Mouse (Mus musculus): ENCODE measurements at regions not wholly inside any gene's neighbourhood (a gene's known extent, or its start where the extent isn't known, plus 50 kb on each side); places are given as distances from the start of the nearest gene placed in this dataset.

DNA sequence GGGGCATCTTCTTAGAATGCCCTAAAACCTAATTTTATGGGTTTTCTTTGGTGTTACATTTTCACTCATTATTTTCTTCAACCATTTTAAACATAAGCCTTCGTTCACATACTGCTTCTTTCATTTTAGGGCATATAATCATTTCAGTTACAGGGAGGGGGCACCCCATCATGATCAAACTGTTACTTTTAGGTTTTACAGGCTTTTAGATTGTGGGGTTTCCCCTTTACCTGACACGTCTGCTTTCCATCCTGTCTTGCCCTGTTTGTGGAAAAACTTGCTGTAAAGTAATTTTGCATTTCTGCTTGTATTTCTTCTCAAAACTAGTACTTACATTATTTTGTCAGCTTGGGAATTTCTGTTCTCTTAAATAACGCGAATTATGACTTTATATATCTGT is 310.9 kb upstream of the Ptger4 start:
- no peak for ATAC-seq (ENCODE audit: low read depth)
- WGBS (ENCODE audit: insufficient replicate concordance), result 52% methylated on average over 4 of the region's 4 CpGs
- no peak overlapping the region for H3K4me3 ChIP-seq (replicated peaks)

DNA sequence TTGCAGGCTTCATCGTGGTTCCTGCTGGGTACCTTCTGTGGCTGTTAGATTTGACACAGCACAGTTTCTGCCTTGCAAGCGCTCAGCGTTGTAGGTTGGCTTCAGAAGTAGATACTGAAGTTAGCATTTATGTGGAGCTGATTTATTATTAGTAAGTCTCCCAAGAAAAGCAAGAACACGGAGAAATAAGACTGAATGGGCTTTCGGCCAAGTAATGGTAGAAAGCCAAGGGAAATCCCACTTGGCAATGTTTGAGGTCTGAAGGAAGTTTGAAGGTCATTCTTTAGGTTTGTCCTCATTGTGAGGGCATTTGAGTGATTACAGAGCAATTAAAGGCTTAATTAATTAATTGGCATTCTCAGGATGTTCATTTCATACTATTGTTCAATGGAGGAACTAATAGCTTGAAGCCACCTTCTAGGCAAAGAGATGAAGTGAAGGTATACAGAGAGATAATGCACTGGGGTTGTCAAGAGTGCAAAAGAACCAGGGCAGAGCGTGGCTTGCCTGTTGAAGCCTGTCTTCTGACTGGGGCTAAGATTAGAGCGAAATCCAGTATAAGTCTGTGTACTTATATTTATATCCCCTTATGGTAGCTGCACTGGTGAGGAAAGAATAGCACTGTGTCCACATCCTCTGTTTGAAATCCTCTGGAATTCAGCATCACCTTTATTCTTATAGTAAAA is 311.5 kb upstream of the Ptger4 start:
- Histone ChIP-seq H3K27ac (no peak overlapping the region), H3K36me3 (no peaks in the 10 kb centered on the region), H3K4me3 (replicated peaks) (no peak overlapping the region), H3K27me3 (no peaks in the 10 kb centered on the region), H3K4me2 (no peak overlapping the region), H3K9ac (no peak overlapping the region), H3K9me3 (replicated peaks) (no peaks in the 10 kb centered on the region), H3K4me1 (replicated peaks) (no peaks in the 10 kb centered on the region)
- ATAC-seq (ENCODE audit: low read depth) (no peak), DNase-seq (no peak)
- 68% methylated on average over 7 of the region's 7 CpGs for WGBS (ENCODE audit: insufficient replicate concordance)

More for the DNA sequence above, 310.9 kb upstream of the Ptger4 start:
- Histone ChIP-seq H3K9ac (no peak overlapping the region), H3K4me2 (no peak overlapping the region), H3K36me3 (no peaks in the 10 kb centered on the region), H3K27ac (no peak overlapping the region), H3K9me3 (replicated peaks) (no peaks in the 10 kb centered on the region), H3K27me3 (no peaks in the 10 kb centered on the region), H3K4me1 (replicated peaks) (no peaks in the 10 kb centered on the region)
- no peak for DNase-seq

DNA sequence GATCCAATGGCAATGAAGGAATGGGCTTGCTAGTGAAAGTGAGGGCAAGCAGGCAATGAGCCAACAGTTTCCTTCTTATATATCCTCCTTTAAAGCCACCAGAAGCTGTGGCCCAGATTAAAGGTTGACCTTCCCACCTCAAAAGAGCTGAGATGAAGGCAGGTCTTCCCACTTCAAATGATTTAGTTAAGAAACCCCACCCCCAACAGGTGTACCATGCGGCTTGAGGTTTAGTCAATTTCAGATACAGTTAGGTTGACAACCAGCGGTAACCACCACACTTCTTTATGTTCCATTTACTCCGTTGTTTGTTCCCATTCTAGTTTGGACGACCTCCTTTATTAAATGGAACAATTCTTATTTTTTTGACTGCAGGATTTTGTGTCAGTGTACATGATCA is 317.8 kb upstream of the Ptger4 start:
- no peak overlapping the region for H3K9ac ChIP-seq
- no peak overlapping the region for H3K4me3 ChIP-seq (replicated peaks)
- H3K36me3 ChIP-seq, result no peaks in the 10 kb centered on the region
- H3K4me1 ChIP-seq (replicated peaks), result no peaks in the 10 kb centered on the region
- no peak overlapping the region for H3K4me2 ChIP-seq
- ATAC-seq (ENCODE audit: low read depth) (no peak), DNase-seq (no peak)
- H3K9me3 ChIP-seq (replicated peaks), result no peaks in the 10 kb centered on the region
- 71% methylated on average over 4 of the region's 4 CpGs for WGBS (ENCODE audit: insufficient replicate concordance)
- H3K27me3 ChIP-seq, result no peaks in the 10 kb centered on the region
- H3K27ac ChIP-seq, result no peak overlapping the region

DNA sequence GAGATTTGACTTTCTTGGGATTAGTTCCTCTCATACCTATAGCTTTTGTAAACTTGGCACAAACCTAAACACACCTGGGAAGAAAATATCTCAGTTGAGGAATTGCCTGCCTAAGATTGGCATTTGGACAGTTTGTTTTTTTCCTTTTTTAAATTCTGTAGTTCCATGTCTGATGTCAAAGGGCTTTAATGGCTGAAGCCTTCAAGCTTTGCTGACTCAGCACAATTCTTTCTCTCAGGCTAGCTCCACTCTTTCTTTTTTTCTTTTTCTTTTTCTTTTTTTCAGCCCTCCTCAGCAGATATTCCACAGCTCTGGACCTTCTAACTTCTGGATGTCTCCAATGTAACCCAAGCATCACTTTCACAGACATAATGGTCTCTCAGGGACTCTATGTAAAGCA is 330.4 kb upstream of the Ptger4 start:
- Histone ChIP-seq H3K9me3 (replicated peaks) (no peaks in the 10 kb centered on the region), H3K4me3 (replicated peaks) (no peak overlapping the region), H3K4me1 (replicated peaks) (no peaks in the 10 kb centered on the region), H3K4me2 (no peak overlapping the region), H3K27ac (no peak overlapping the region), H3K9ac (no peak overlapping the region), H3K36me3 (no peaks in the 10 kb centered on the region), H3K27me3 (no peaks in the 10 kb centered on the region)
- no peak for DNase-seq
- ATAC-seq (ENCODE audit: low read depth), result no peak

DNA sequence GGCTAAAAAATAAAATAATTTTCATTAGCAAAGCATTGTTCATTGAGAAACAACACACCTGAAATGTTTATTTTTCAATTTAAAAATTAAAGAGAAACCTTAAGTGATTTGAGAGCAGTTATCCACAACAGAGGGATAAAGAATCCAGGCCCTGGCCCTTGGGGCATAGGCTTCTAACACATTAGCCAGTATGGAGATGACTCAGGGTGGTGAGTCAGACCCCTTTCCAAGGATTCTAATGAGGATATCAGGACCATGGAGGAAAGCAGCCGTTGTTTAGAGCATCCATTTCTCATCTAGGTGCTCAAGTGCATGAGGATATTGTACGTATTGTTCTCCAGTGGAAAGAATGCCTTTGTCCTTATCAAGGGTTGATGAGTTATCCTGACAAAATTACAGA is 335.6 kb upstream of the Ptger4 start:
- no peak overlapping the region for H3K9ac ChIP-seq
- no peak for ATAC-seq (ENCODE audit: low read depth)

DNA sequence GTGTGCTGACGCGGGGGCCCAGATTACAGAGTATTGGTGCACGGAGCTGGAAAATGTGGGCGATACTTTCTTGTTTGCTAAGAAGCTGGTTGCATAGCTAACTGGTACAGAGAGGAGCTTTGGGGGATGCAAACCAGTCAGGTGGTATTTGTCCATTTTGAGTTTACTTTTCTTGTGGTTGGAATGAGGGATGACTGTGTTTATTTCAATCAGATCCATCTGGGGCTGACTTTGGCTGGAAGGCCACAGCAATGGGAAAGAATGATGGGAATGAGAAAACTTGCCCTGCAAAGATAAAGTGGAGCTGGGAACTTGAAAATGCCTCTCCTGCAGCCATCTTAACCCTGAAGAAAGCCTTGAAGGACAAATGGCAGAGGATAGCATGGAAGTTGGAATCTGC is 336.4 kb upstream of the Ptger4 start:
- H3K27ac ChIP-seq, result no peak overlapping the region
- no peaks in the 10 kb centered on the region for H3K9me3 ChIP-seq (replicated peaks)
- H3K4me2 ChIP-seq, result no peak overlapping the region
- no peaks in the 10 kb centered on the region for H3K36me3 ChIP-seq
- DNase-seq (no peak), ATAC-seq (ENCODE audit: low read depth) (no peak)
- no peaks in the 10 kb centered on the region for H3K27me3 ChIP-seq
- no peak overlapping the region for H3K9ac ChIP-seq
- H3K4me1 ChIP-seq (replicated peaks), result no peaks in the 10 kb centered on the region
- no peak overlapping the region for H3K4me3 ChIP-seq (replicated peaks)
- 80% methylated on average over 4 of the region's 4 CpGs for WGBS (ENCODE audit: insufficient replicate concordance)

More for the DNA sequence above, 335.6 kb upstream of the Ptger4 start:
- no peaks in the 10 kb centered on the region for H3K9me3 ChIP-seq (replicated peaks)
- DNase-seq, result no peak
- H3K4me3 ChIP-seq (replicated peaks), result no peak overlapping the region
- H3K4me1 ChIP-seq (replicated peaks), result no peaks in the 10 kb centered on the region
- no peak overlapping the region for H3K4me2 ChIP-seq
- no peaks in the 10 kb centered on the region for H3K36me3 ChIP-seq
- WGBS (ENCODE audit: insufficient replicate concordance), result 67% methylated on average over 2 of the region's 2 CpGs
- H3K27me3 ChIP-seq, result no peaks in the 10 kb centered on the region
- no peak overlapping the region for H3K27ac ChIP-seq

DNA sequence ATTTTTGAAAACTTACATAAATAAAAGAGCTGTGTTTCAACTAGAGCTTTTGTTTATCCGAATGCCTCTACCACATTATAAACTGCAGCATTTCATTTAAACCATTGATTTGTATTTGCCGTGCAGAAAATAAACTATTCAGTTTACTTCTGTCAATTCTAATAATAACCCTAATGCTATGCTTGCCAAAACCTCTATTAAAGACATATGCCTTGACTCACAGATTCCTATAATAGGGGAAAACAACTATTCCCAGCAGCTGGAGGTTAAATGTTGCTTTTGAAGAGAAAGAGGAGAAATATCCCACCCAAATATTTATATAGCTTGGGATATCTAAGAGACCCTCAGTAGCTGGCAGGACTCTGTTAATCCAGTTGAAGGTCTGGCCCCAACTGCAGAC is 340.4 kb upstream of the Ptger4 start:
- 66% methylated on average over 2 of the region's 2 CpGs for WGBS (ENCODE audit: insufficient replicate concordance)
- H3K9me3 ChIP-seq (replicated peaks), result no peaks in the 10 kb centered on the region

DNA sequence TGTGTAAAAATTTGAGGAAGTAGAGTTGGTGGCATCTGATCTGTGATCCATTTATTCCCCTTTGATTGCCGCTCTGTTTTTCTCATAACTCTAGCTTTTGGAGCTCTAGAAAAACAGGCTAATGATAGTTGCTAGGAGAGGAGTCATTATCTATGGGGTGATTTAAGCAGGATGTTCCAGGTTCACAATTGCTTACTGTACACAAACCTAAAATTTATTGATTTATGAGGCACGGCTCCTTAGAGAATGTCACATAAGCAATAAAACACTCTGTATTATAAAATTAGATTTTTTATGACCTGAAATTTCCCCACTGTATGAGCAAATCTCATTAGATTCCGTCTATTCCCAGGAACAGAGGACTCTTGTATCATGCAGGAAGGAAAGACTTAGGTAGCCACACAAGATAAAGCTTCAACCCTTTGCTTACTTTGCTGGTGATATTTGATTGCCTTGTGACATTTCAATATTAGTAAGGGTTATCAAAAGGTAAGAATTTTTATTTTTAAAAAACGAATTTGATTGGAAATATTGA is 360.8 kb upstream of the Ptger4 start:
- ATAC-seq (ENCODE audit: low read depth) (no peak), DNase-seq (no peak)
- no peak overlapping the region for H3K4me2 ChIP-seq
- WGBS (ENCODE audit: insufficient replicate concordance), result 46% methylated on average over 4 of the region's 4 CpGs
- no peaks in the 10 kb centered on the region for H3K36me3 ChIP-seq
- H3K9ac ChIP-seq, result no peak overlapping the region
- no peaks in the 10 kb centered on the region for H3K27me3 ChIP-seq
- H3K4me1 ChIP-seq (replicated peaks), result no peaks in the 10 kb centered on the region
- no peak overlapping the region for H3K27ac ChIP-seq
- H3K4me3 ChIP-seq (replicated peaks), result no peak overlapping the region
- H3K9me3 ChIP-seq (replicated peaks), result no peaks in the 10 kb centered on the region

More for the DNA sequence above, 340.4 kb upstream of the Ptger4 start:
- H3K27me3 ChIP-seq, result no peaks in the 10 kb centered on the region
- H3K4me2 ChIP-seq, result no peak overlapping the region
- H3K36me3 ChIP-seq, result no peaks in the 10 kb centered on the region
- H3K4me3 ChIP-seq (replicated peaks), result no peak overlapping the region
- H3K4me1 ChIP-seq (replicated peaks), result no peaks in the 10 kb centered on the region
- no peak for DNase-seq
- ATAC-seq (ENCODE audit: low read depth), result no peak
- no peak overlapping the region for H3K9ac ChIP-seq
- H3K27ac ChIP-seq, result no peak overlapping the region

DNA sequence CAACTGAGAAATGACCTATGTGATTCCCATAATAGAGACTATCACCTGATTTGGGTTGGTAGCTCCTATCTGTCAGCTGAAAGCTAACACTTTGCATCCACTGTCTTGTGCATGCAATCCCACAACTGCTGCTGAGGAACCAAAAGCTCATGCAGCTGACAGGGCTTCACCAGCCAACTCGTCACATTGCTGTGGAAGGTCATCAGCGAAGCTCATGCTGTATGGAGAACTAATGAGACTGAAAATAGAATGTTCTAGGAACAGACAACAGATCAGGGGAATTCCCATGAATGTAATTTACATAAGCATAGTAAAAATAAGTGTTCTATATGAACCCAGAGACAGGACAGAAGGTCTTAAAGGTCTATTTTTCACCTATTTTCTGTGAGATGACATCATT is 363.5 kb upstream of the Ptger4 start:
- H3K9me3 ChIP-seq (replicated peaks), result no peaks in the 10 kb centered on the region
- 54% methylated on average over 2 of the region's 2 CpGs for WGBS (ENCODE audit: insufficient replicate concordance)
- H3K36me3 ChIP-seq, result no peaks in the 10 kb centered on the region
- H3K4me2 ChIP-seq, result no peak overlapping the region
- H3K9ac ChIP-seq, result no peak overlapping the region
- H3K27me3 ChIP-seq, result no peaks in the 10 kb centered on the region
- ATAC-seq (ENCODE audit: low read depth), result no peak
- H3K27ac ChIP-seq, result no peak overlapping the region
- H3K4me3 ChIP-seq (replicated peaks), result no peak overlapping the region
- DNase-seq, result no peak
- no peaks in the 10 kb centered on the region for H3K4me1 ChIP-seq (replicated peaks)

DNA sequence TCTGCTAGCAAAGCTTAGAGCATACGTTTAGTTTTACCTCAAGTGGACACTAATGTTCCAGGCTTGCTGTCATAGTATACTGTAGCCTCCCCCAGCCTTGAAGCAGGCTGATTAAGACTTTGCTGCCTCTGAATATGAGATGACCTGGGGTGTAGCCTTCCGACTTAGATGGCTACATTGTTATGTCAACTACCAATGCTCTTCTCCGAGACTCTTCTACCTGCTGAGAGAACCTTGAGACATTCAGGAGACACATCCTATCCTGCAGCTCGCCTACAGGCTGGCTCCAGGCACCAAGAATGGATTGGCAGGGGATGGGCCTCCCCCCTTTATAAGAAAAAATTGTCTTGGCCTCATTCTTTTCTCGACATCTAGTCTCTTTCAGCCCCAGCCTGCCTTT is 379.0 kb upstream of the Ptger4 start:
- H3K9ac ChIP-seq, result no peak overlapping the region
- no peaks in the 10 kb centered on the region for H3K4me1 ChIP-seq (replicated peaks)
- no peak overlapping the region for H3K4me3 ChIP-seq (replicated peaks)
- H3K27ac ChIP-seq, result no peak overlapping the region
- H3K27me3 ChIP-seq, result no peaks in the 10 kb centered on the region
- ATAC-seq (ENCODE audit: low read depth) (no peak), DNase-seq (no peak)
- whole genome bisulfite sequencing (ENCODE audit: insufficient replicate concordance), result 52% methylated on average over 5 of the region's 5 CpGs
- H3K9me3 ChIP-seq (replicated peaks), result no peaks in the 10 kb centered on the region
- no peak overlapping the region for H3K4me2 ChIP-seq
- no peaks in the 10 kb centered on the region for H3K36me3 ChIP-seq

DNA sequence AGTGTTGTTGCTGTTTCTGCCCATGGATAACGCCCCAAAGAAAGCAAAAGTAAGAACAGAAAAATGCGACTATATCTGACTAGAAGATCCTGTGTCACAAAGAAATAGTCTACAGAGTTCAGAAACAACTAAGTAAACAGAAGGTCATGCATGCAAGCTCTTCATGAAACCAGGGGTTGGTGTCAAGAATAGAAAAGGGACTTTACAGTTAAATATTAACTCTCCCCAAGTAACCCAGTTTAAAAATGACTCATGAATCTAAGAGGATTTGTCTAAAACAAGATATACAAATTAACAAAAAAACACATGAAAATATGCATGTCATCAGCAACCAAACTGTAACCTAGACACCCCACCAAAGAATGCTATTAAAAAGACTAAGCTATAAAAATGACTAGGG is 381.4 kb upstream of the Ptger4 start:
- Histone ChIP-seq H3K4me1 (replicated peaks) (no peaks in the 10 kb centered on the region), H3K9me3 (replicated peaks) (no peaks in the 10 kb centered on the region), H3K4me3 (replicated peaks) (no peak overlapping the region), H3K27me3 (no peaks in the 10 kb centered on the region), H3K27ac (no peak overlapping the region), H3K4me2 (no peak overlapping the region), H3K36me3 (no peaks in the 10 kb centered on the region), H3K9ac (no peak overlapping the region)
- DNase-seq (no peak), ATAC-seq (ENCODE audit: low read depth) (no peak)
- 51% methylated on average over 2 of the region's 2 CpGs for WGBS (ENCODE audit: insufficient replicate concordance)

DNA sequence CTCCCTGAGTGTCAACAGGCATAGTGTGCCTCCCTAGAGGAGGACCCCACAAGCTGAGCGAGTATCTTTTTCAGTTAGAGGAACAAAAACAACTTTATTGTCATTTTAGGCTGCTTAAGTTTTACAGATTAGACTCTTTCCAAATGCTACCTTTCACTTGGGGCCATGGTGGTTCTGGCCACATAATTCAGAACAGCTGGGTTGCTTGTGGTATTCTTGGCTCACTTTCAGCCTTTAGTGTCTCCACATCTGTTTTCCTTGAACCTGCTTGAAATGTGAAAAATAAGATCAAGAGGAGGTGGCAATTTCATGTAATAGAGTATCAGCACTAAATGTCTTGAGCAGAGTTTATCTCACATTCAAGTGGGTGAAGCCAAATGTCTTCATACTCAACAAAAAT is 402.7 kb upstream of the Ptger4 start:
- DNase-seq (no peak), ATAC-seq (ENCODE audit: low read depth) (no peak)
- Histone ChIP-seq H3K4me1 (replicated peaks) (no peaks in the 10 kb centered on the region), H3K36me3 (no peaks in the 10 kb centered on the region), H3K4me3 (replicated peaks) (no peak overlapping the region), H3K4me2 (no peak overlapping the region), H3K27ac (no peak overlapping the region), H3K9me3 (replicated peaks) (no peaks in the 10 kb centered on the region), H3K27me3 (no peaks in the 10 kb centered on the region), H3K9ac (no peak overlapping the region)
- WGBS (ENCODE audit: insufficient replicate concordance), result 39% methylated on average over 1 of the region's 1 CpGs
